Mouse (Mus musculus) thymus, postnatal 0 days (tissue): ENCODE results near the gene Tnfrsf13c. TPM values are rescaled to one million over a fixed set of nuclear protein-coding genes. Genes with fewer than 3 reads are reported as not detected.

Source experiments
- DNase-seq: peaks from one replicate; pipeline ENCODE4 v3.0.0-alpha.2; 2015; ENCODE audit warnings: low spot score
- polyA plus RNA-seq: library from polyadenylated mRNA; unstranded; fragments of >200 nt; fragmentation: Nextera tagmentation; extraction: Ambion mirVana; gene quantifications from 2 replicates; pipeline ENCODE4 v1.2.1, GENCODE M21; 2015

Tnfrsf13c gene
- polyA plus RNA-seq, 1 experiment from 2014 or later, result 0.22 TPM

GRCm38 (mm10) chr15:82208307-82208706 lies 15.9 kb downstream of the Tnfrsf13c start:
- DNase-seq, result no peak

GRCm38 (mm10) chr15:82207504-82208219 lies 16.5 kb downstream of the Tnfrsf13c start:
- no peak for DNase-seq

GRCm38 (mm10) chr15:82207105-82207459 lies 17.1 kb downstream of the Tnfrsf13c start:
- no peak for DNase-seq

GRCm38 (mm10) chr15:82206365-82207104 lies 17.6 kb downstream of the Tnfrsf13c start:
- no peak for DNase-seq

GRCm38 (mm10) chr15:82204680-82205371 lies 19.3 kb downstream of the Tnfrsf13c start:
- DNase-seq, result no peak

- no peak for DNase-seq
These were observed 20.4 kb downstream of the Tnfrsf13c start for GRCm38 (mm10) chr15:82203611-82204351.

- no peak for DNase-seq
These were observed 21.1 kb downstream of the Tnfrsf13c start for GRCm38 (mm10) chr15:82203090-82203489.

- no peak for DNase-seq
These were observed 22.1 kb downstream of the Tnfrsf13c start for GRCm38 (mm10) chr15:82202086-82202485.

GRCm38 (mm10) chr15:82199546-82199945 lies 24.6 kb downstream of the Tnfrsf13c start:
- no peak for DNase-seq

- no peak for DNase-seq
These were observed 25.8 kb downstream of the Tnfrsf13c start for GRCm38 (mm10) chr15:82198342-82198741.

- DNase-seq, result no peak
These were observed 26.2 kb downstream of the Tnfrsf13c start for GRCm38 (mm10) chr15:82197937-82198336.

GRCm38 (mm10) chr15:82197246-82197750 lies 26.9 kb downstream of the Tnfrsf13c start:
- no peak for DNase-seq

GRCm38 (mm10) chr15:82196300-82196699 lies 27.9 kb downstream of the Tnfrsf13c start:
- no peak for DNase-seq

- DNase-seq, result no peak
These were observed 31.6 kb downstream of the Tnfrsf13c start for GRCm38 (mm10) chr15:82192617-82193016.

GRCm38 (mm10) chr15:82188481-82189240 lies 35.5 kb downstream of the Tnfrsf13c start:
- DNase-seq, result peak; percentile 64

GRCm38 (mm10) chr15:82187924-82188323 lies 36.2 kb downstream of the Tnfrsf13c start:
- no peak for DNase-seq

- no peak for DNase-seq
These were observed 36.8 kb downstream of the Tnfrsf13c start for GRCm38 (mm10) chr15:82187401-82187800.

- DNase-seq, result no peak
These were observed 37.2 kb downstream of the Tnfrsf13c start for GRCm38 (mm10) chr15:82186931-82187330.

- no peak for DNase-seq
These were observed 38.0 kb downstream of the Tnfrsf13c start for GRCm38 (mm10) chr15:82186131-82186530.

GRCm38 (mm10) chr15:82185062-82185783 lies 38.9 kb downstream of the Tnfrsf13c start:
- no peak for DNase-seq
